Mouse (Mus musculus): ENCODE data around the gene Rbp4.

Rbp4 gene

GRCm38 (mm10) chr19:38125219-38125610 is at the start of gene Rbp4:
Gene Rbp4, minus strand, starts transcription at chr19:38125281.
- DNase-seq = no peak

DNA sequence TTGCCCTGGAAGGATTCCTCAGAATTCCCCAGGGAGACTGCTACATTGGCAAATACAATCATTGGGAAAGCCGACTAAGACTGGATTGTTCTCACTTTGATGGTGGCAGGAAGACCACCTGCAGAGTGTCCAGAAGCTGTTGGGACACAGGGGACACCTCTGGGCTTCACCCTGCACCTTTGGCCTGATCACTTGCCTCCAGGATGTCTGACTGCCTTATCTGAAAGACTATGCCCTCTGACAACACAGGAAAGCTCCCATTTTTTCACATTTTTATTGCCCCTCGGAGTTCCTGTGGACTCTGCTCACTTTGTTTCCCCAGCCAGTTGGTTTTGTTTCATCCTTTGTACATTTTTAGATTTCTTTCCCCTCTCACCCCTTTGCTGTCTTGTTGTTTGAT is 39.6 kb upstream of the Rbp4 start:
- no peak for DNase-seq

DNA sequence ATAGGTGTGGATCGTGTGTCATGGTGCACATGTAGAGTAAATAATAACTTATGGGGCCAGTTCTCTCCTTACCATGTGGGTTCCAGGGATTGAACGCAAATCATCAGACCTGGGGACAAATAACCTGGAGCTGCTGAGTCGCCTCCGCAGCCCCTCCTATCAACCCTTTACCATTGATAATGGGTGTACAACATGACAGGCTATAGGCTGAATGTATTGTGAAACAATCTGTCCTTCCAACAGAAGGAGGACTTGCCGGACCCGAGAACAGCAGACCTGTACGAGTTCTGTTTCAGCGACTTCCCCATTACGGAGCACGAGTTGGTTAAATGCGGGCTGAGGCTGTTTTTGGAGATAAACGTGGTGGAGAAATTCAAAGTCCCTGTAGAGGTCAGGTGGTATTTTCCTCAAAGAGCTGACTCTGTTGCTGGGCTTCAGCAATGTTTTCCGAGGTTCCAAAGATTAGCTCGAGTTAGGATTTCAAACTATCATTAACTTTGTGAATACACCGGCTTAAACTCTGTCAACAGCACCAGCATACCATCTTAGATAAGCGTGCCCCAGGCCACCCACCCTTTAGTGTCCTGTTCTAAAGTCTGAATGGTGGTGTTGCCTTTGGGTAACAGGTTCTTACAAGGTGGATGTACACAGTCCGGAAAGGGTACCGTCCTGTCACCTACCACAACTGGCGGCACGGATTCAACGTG is 36.7 kb upstream of the Rbp4 start:
- no peak for DNase-seq

GRCm38 (mm10) chr19:38156243-38156642 is 31.2 kb upstream of the Rbp4 start:
- no peak for DNase-seq

- DNase-seq = no peak
These were observed 18.6 kb upstream of the Rbp4 start for GRCm38 (mm10) chr19:38143540-38144271.

DNA sequence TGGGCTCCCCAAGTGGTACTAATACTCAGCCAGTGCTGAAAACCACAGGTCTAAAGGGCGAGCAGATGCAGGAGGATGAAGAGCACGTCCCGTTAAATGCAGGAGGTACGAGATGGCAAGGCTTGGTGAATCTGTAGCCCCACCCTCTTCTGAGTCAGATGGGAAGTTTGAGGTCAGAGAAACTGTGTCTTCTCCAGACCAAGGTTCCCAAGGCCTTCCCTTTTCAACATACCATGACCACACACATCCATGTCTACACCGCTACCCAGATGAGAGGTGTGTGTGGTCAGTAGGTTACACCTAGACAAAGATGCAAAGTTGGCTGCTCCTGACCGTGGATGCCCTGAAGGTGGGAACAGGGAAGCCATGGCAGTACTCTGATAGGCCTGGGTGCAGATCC is 9.7 kb upstream of the Rbp4 start:
- DNase-seq = no peak

- peak; percentile 37 for DNase-seq
These were observed 8.9 kb upstream of the Rbp4 start for GRCm38 (mm10) chr19:38133986-38134385.

DNA sequence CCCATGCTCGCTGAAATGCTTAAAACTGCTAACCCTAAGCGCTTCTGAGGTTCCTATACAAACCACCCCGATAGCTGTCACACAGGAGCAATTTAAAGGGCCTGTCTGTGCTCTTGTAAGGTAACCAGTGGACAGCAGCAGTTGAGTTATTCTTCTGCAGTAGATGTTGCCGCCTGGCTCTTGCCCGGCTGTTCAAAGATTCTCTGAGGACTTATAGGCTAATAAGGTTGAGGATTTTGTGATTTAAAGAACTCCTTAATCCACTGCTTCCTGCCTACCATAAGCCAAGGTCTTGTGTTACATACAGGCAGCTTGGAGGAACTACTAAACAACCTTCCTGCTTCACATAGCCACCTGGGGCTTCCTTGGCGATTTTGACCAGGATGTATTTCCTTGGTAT is 7.4 kb upstream of the Rbp4 start, which contains the start of gene Pde6c:
Gene Pde6c, plus strand, starts transcription at position 301 of the 400 bp plus-strand sequence.
- DNase-seq = peak; percentile 23

DNA sequence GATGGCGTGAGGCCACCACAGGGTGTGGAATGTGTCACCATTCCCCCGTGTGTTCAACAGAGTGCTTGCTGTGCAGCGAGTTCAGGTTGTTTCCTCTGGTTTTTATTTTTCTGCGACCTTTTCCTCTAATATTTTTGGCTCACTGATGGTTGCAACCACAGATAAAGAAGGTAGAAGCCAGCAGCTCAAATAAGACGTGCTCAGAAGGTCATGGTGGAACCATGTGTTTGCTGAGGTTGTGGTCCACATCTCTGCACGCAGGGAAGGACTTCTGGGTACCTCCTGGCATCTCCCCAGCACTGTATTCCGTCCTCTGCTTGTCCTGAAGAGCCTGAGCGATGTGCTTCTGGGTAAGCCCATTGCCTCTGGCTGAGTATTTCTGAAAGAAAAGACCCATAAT is 1.6 kb upstream of the Rbp4 start:
- no peak for DNase-seq

DNA sequence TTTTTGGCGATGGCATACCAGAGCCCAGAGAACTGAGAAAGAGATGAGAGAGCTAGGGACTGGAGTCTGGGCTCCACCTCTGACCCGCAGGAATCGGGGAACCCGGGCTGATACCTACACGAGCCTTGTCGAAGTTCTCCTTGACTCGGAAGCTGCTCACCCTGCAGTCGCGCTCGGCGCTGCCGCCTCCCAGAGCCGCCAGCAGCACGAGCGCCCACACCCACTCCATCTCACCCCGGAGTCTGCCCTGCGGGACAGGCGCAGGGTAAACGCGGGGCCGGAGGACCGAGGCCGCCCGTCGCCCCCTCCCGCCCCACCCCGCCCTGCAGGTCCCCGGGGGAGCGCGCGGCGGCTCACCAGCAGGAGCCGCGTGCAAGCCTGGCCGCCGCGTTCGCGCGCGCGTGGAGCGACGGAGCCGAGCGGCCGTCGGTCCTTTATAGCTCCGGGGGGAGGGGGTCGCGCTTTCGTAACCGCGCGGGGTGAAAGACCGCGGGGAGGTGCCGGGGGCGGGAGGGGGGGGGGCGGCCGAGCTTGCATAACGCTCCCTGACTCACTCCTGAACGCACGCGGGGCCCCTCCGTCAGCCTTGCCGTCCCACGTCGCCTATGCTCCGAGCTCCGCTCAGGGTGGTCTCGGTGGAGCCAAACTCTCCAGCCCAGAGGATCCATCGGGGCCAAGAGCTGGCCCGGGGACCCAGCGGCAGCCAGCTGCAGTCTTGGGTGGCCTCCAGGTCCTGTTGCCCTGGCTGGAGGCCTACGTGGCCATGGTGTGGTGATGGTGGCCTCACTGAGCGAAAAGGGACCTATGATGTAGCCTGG is 471 bp downstream of the Rbp4 start:
- peak; percentile 75 for DNase-seq

DNA sequence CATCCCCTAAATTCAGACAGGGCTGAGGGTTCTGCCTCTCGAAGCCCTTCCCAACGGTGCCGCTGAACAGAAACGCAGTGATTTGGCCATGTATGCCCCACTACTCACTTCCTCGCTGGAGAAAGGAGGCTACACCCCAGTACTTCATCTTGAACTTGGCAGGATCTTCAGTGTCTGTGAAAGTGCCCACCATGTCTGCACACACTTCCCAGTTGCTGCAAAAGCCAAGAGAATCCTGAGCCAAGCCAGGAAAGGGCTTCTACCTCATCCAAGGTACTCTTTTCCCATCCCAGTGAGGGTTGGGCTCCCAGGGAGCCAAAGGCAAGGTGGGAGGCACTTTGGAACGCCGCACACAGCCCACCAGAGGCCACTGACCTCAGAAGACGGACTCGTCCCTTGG is 1.2 kb downstream of the Rbp4 start:
- no peak for DNase-seq

GRCm38 (mm10) chr19:38120123-38120760 is 4.8 kb downstream of the Rbp4 start:
- DNase-seq = no peak

DNA sequence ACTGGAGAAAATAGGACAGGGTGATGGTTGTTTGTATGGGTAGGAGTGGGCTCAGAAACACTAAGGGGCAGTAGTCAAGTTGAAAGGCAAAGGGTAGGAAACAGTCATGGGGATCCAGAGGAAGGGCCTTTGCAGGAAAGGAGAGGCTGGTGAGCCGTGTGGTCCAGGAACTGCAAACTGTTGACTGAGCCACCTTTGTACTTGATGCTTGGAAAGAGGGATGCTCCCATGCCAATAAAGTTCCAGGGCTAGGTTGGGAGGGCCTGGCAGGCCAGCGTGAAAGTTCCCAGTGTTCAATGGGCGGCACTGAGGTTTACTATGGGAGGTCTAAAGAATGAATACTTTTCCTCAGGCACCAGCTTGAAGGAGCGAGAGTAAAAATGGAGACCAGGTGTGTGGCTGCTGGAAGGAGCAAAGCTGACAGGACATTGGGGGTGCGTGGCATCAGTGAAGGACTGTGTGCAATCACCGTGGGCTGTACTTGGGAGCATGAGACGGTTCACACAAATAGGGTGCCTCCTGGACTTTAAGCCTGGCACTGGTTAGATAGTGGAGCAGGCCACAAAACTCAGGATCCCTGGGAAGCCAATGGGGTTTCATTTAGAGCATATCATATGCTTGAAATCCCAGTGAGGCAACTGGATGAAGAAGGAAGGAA is 10.1 kb downstream of the Rbp4 start:
- DNase-seq = no peak

GRCm38 (mm10) chr19:38112575-38112974 is 12.5 kb downstream of the Rbp4 start:
- DNase-seq = peak; percentile 21

GRCm38 (mm10) chr19:38111056-38111455 is 14.0 kb downstream of the Rbp4 start:
- DNase-seq = no peak

DNA sequence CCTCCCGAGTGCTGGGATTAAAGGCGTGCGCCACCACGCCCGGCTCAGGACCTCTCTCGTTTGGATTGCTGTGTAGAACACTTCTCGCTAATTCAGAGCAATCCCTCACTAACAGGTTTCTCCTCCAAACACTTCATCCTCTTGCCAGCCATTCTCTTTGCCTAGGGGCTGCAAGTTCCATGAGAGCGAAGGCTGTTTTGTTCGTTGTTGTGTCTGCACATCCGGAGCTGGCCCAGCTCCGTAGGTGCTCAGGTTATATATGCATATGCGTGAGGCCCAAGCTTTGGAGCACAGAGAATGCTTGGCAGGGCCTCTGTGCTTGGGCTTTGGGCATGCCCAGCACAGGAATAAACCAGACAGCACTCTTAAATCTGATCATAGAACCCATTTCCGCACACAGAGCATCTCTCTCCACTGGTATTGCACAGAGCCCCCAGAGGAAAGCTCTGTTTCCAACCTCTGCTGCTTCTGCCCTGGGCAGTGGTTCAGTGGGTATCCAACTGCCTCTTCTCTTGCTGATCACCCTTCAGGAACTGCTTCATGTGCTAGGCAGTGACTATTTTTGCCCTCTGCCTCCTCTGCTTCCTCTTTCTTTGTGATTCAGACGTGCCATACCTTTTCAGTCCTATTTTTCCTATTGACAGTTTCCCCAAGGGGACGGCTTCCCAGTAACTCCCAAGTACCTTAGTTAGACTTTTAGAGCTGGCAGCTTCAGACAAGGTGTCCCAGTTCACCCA is 15.4 kb downstream of the Rbp4 start:
- no peak for DNase-seq

GRCm38 (mm10) chr19:38107871-38108270 is 17.2 kb downstream of the Rbp4 start:
- DNase-seq = no peak

- DNase-seq = peak; percentile 49
These were observed 28.0 kb downstream of the Rbp4 start, which contains the start of gene Ffar4 for GRCm38 (mm10) chr19:38096858-38097758. Gene Ffar4, plus strand, starts transcription at chr19:38097071.

- no peak for DNase-seq
These were observed 28.9 kb downstream of the Rbp4 start for GRCm38 (mm10) chr19:38096231-38096630.

GRCm38 (mm10) chr19:38091512-38091985 is 33.5 kb downstream of the Rbp4 start:
- no peak for DNase-seq
